8 mouse cellular contexts compared by ENCODE assay signal in the genomic region with DNA sequence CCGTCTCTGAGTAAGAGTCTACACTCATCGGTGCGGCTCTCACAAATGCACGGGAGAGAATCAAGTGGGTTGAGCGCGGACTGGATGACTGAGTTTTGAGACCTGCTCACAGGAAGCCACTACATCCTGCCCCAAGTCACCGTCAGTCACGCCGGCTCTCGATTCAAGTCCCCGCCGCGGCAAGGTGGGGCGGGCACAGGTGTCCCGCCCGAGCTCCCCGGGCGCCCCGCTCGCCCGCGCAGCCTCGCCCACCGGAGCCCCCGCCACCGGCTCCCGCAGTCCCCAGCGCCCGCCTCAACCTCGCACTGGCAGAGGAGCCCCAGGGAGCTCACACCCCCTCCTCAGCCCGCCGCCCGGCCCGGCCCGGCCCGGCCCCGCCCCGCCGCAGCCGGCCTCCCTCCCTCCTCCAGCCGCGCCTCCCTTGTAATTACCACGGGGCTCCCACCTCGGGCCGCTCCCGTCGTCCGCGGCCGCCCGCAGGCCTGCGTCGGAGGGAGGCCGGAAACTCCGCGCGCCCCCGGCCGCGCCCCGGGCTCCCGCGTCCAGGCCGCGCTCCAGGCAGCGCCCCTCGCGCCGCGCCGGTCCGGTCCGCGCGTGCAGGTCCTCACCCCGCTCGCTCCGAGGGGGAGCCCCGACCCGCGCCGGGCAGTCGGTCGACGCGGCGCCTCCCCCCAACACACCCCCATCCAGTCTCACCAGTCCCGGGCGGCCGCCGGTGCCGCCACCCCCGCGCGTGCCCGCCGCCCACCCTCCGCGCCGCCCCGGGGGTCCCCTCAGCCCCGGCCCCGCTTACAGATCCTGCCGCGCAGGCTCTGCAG. TPM values are rescaled to one million over a fixed set of nuclear protein-coding genes. Genes with fewer than 3 reads are reported as not detected.
DNase-seq lines count a peak whose midpoint lies in the region; ATAC-seq and TF ChIP-seq lines count a peak whose summit lies in the region.

No protein-coding gene starts in this region.

- peaks cover 19% of the 10 kb centered on the region for H3K27me3 ChIP-seq in liver, embryonic 14.5 days (ENCODE audit: control insufficient read depth, insufficient read depth, low read length)
- no peaks in the 10 kb centered on the region for H3K27me3 ChIP-seq in stomach, embryonic 16.5 days (ENCODE audit: control insufficient read depth, insufficient read depth, low read length)

- H3K27ac ChIP-seq in liver, embryonic 14.5 days, result no peak overlapping the region
- H3K27ac ChIP-seq in stomach, embryonic 16.5 days (ENCODE audit: low read length), result peak overlapping the region; percentile 94

- TF ChIP-seq CTCF in liver, embryonic 14.5 days (IDR thresholded peaks at IDR 0.05; ENCODE audit: low read depth), result no peak

- H3K9ac ChIP-seq in liver, embryonic 14.5 days (replicated peaks), result peak overlapping the region; percentile 71
- peak overlapping the region; percentile 97 for H3K9ac ChIP-seq in stomach, embryonic 16.5 days (ENCODE audit: low read length)

- no peaks in the 10 kb centered on the region for H3K9me3 ChIP-seq in liver, embryonic 14.5 days (ENCODE audit: control insufficient read depth, low read length)
- H3K9me3 ChIP-seq in stomach, embryonic 16.5 days (replicated peaks; ENCODE audit: control insufficient read depth, low read length), result no peaks in the 10 kb centered on the region

- TF ChIP-seq EP300 in liver, embryonic 14.5 days (IDR thresholded peaks at IDR 0.05; ENCODE audit: low read depth), result no peak

- peak; percentile 64 for DNase-seq in 416B (ENCODE audit: low read depth)
- peak; percentile 63 to 85 for DNase-seq in adrenal gland, adult (ENCODE audit: inconsistent age in 2 of 2, low spot score in 1 of 2)
- DNase-seq in embryo, embryonic 10.5 days (ENCODE audit: low spot score), result peak; percentile 72
- DNase-seq in heart, adult 18-20 months, result peak; percentile 58 to 67
- peak; percentile 46 for DNase-seq in kidney, adult 11 months
- DNase-seq in liver, embryonic 14.5 days (ENCODE audit: low read depth in 3 of 3, low spot score in 3 of 3), result no peak
- peak; percentile 78 for DNase-seq in neural tube, embryonic 10.5 days (ENCODE audit: extremely low spot score, low spot score)

- WGBS in liver, embryonic 14.5 days (ENCODE audit: insufficient replicate concordance), result under 1% methylated on average over 97 of the region's 105 CpGs
- under 1% methylated on average over 81 of the region's 105 CpGs for WGBS in stomach, embryonic 16.5 days

- peak; percentile 76 for ATAC-seq in liver, embryonic 14.5 days (ENCODE audit: insufficient read depth)
- peak; percentile 85 for ATAC-seq in stomach, embryonic 16.5 days (ENCODE audit: insufficient read depth, low FRiP score)

- peak overlapping the region; percentile 91 for H3K4me2 ChIP-seq in liver, embryonic 14.5 days (ENCODE audit: low read depth)
- H3K4me2 ChIP-seq in stomach, embryonic 16.5 days (ENCODE audit: low read depth, low read length), result peak overlapping the region; percentile 79

- H3K36me3 ChIP-seq in liver, embryonic 14.5 days (replicated peaks; ENCODE audit: control insufficient read depth, insufficient read depth, low read depth), result no peaks in the 10 kb centered on the region
- H3K36me3 ChIP-seq in stomach, embryonic 16.5 days (ENCODE audit: control insufficient read depth, insufficient read depth, low read length), result no peaks in the 10 kb centered on the region

- H3K4me1 ChIP-seq in liver, embryonic 14.5 days (replicated peaks; ENCODE audit: control insufficient read depth in 2 of 2, insufficient read depth in 2 of 2, low read length in 1 of 2), result peaks cover 3 to 23% of the 10 kb centered on the region in 2 experiments
- H3K4me1 ChIP-seq in stomach, embryonic 16.5 days (ENCODE audit: control insufficient read depth, insufficient read depth, low read length), result 0 out of 2 replicates have a peak, but pooled peaks cover 3% of the 10 kb centered on the region

- peak overlapping the region; percentile 83 for H3K4me3 ChIP-seq in liver, embryonic 14.5 days (ENCODE audit: insufficient read depth in 1 of 2, low read depth in 2 of 2, low read length in 2 of 2)
- H3K4me3 ChIP-seq in stomach, embryonic 16.5 days (replicated peaks; ENCODE audit: low read length), result peak overlapping the region; percentile 63

RNA-seq across cellular contexts. Expression of gene Rasa2, which starts 0.6 kb away (rescaled TPM):
- 1 to 10 TPM; 3.9 to 5.9 TPM for total RNA-seq in heart, adult 18-20 months (2021)
- 0.63 and 0.84 TPM in 2 replicates for polyA plus RNA-seq in liver, embryonic 14.5 days (2012; rRNA removed)
- polyA plus RNA-seq in liver, embryonic 14.5 days (2014; fragmentation: Nextera tagmentation; extraction: Ambion mirVana), result 1.3 and 2.3 TPM in 2 replicates
- polyA plus RNA-seq in stomach, embryonic 16.5 days (2015; fragmentation: Nextera tagmentation; extraction: Ambion mirVana), result 16.5 and 19.0 TPM in 2 replicates

Comparison
In these comparisons a context has a peak if more than half of its experiments do, and no peak if none do; other contexts are left out.
1. DNase-seq: peak in 416B (single experiment), adrenal gland, adult (2 of 2), embryo, embryonic 10.5 days (single experiment), heart, adult 18-20 months (2 of 2), kidney, adult 11 months (single experiment) and neural tube, embryonic 10.5 days (single experiment); none in liver, embryonic 14.5 days (0 of 3).